ENCODE assay signal across 14 mouse cellular contexts in the genomic region with DNA sequence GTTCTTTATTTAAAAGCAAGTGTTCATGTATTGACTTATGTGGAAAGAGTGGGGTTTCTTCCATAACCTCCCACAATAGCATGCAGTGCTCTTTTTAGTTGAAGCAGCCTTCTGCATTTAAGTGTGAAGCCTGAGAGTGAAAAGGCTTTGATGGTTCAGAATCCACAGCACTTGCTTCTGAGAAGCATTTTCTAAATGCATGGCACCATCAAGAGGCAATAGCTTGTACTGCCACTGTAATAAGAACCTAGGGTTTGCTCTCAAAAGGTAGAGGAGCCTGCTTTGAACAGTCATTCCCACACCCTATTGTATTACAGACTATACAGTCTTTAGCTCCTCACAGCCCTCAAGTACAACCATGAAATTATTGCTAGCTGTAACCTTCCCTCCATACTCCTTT.
DNase-seq lines count a peak whose midpoint lies in the region; ATAC-seq and TF ChIP-seq lines count a peak whose summit lies in the region.
"Had no signal": no experiment of that assay in that cellular context is flagged by ENCODE, and none has a peak within 500 bp of the region (broad histone marks: within the 10 kb centered on the region; RNA-seq: fewer than 3 reads in every experiment).

No protein-coding gene starts in this region.

- H3K27me3 ChIP-seq in kidney, embryonic 14.5 days (ENCODE audit: control insufficient read depth, insufficient read depth, low read length): no peaks in the 10 kb centered on the region
- H3K27me3 ChIP-seq: hindbrain, embryonic 15.5 days; megakaryocyte, embryonic 14.5 days; neural tube, embryonic 15.5 days had no signal

- peak; percentile 58 for TF ChIP-seq CTCF in gastrocnemius, adult 2 months (IDR thresholded peaks at IDR 0.05)
- no peak for TF ChIP-seq CTCF in brain, embryonic 14.5 days (IDR thresholded peaks at IDR 0.05; ENCODE audit: borderline replicate concordance, extremely low read depth, insufficient read depth, insufficient read length)
- TF ChIP-seq CTCF in cortical plate, adult 2 months (IDR thresholded peaks at IDR 0.05; ENCODE audit: extremely low read depth, insufficient read depth, low read length): peak; percentile 35; the same call in 1 of the 2 replicates

- no peak overlapping the region for H3K9ac ChIP-seq in kidney, embryonic 14.5 days (ENCODE audit: low read depth, low read length)
- H3K9ac ChIP-seq: hindbrain, embryonic 15.5 days; lung, embryonic 14.5 days; neural tube, embryonic 15.5 days had no signal

- intact Hi-C loops in gastrocnemius, adult 2 months (cut with DNase I): loop anchor here (5.0 kb wide), 1 partner anchor 59 kb away; no protein-coding TSS in a partner anchor
- intact Hi-C loops in left cerebral cortex, postnatal 25 days (cut with DNase I): loop anchor here (2.0 to 10.0 kb wide), 2 partner anchors 60 to 132 kb away; no protein-coding TSS in a partner anchor

- no peak overlapping the region for H3K4me3 ChIP-seq in gastrocnemius, adult 2 months
- no peak overlapping the region for H3K4me3 ChIP-seq in cortical plate, adult 2 months (ENCODE audit: insufficient read depth, low read length)
- no peak overlapping the region for H3K4me3 ChIP-seq in kidney, embryonic 14.5 days (ENCODE audit: low read length)
- H3K4me3 ChIP-seq: erythroblast, embryonic 14.5 days; hindbrain, embryonic 15.5 days; megakaryocyte, embryonic 14.5 days; neural tube, embryonic 15.5 days had no signal

- no peak for TF ChIP-seq POLR2A in brain, embryonic 14.5 days (IDR thresholded peaks at IDR 0.05; ENCODE audit: borderline replicate concordance, extremely low read depth, insufficient read depth, insufficient read length, poor library complexity, severe bottlenecking)
- TF ChIP-seq POLR2A in cortical plate, adult 2 months (IDR thresholded peaks at IDR 0.05; ENCODE audit: extremely low read depth, insufficient read depth, low read length): no peak

- no peak overlapping the region for H3K4me2 ChIP-seq in kidney, embryonic 14.5 days (replicated peaks; ENCODE audit: low read depth, low read length)
- H3K4me2 ChIP-seq: hindbrain, embryonic 15.5 days; lung, embryonic 14.5 days; neural tube, embryonic 15.5 days had no signal

- H3K4me1 ChIP-seq in cortical plate, adult 2 months (ENCODE audit: control insufficient read depth, insufficient read depth, low read length): no peaks in the 10 kb centered on the region
- H3K4me1 ChIP-seq in kidney, embryonic 14.5 days (ENCODE audit: control insufficient read depth, insufficient read depth, low read length): no peaks in the 10 kb centered on the region
- H3K4me1 ChIP-seq: hindbrain, embryonic 15.5 days; megakaryocyte, embryonic 14.5 days; neural tube, embryonic 15.5 days had no signal

- H3K27ac ChIP-seq in gastrocnemius, adult 2 months: no peak overlapping the region
- no peak overlapping the region for H3K27ac ChIP-seq in cortical plate, adult 2 months (ENCODE audit: insufficient read depth, low read length)
- H3K27ac ChIP-seq in kidney, embryonic 14.5 days (ENCODE audit: low read depth, low read length): no peak overlapping the region
- H3K27ac ChIP-seq: hindbrain, embryonic 15.5 days; neural tube, embryonic 15.5 days had no signal

- ATAC-seq in kidney, embryonic 14.5 days (ENCODE audit: low FRiP score, low TSS enrichment): no peak

- H3K36me3 ChIP-seq in kidney, embryonic 14.5 days (ENCODE audit: control insufficient read depth, insufficient read depth, low read length): peaks cover 20% of the 10 kb centered on the region; the same call in 1 of the 2 replicates
- H3K36me3 ChIP-seq: hindbrain, embryonic 15.5 days; neural tube, embryonic 15.5 days had no signal

- no peak for DNase-seq in gastrocnemius, adult 2 months
- no peak for DNase-seq in gastrocnemius, postnatal 4 days (ENCODE audit: low spot score in 2 of 2)
- peak; percentile 26 to 68 for DNase-seq in left cerebral cortex, postnatal 25 days (ENCODE audit: low spot score in 2 of 2)
- no peak for DNase-seq in left cerebral cortex, adult 8-10 months (ENCODE audit: low spot score in 2 of 2)
- peak; percentile 20 for DNase-seq in brain, embryonic 14.5 days (ENCODE audit: low read depth)
- no peak for DNase-seq in c-Kit-positive CD71-positive TER-119-positive erythroid progenitor cells, embryonic 14.5 days (ENCODE audit: low spot score)
- DNase-seq: lung, embryonic 14.5 days; thymus, adult 2 months had no signal

- H3K9me3 ChIP-seq in kidney, embryonic 14.5 days (ENCODE audit: control insufficient read depth, low read length): no peaks in the 10 kb centered on the region
- H3K9me3 ChIP-seq: hindbrain, embryonic 15.5 days; megakaryocyte, embryonic 14.5 days; neural tube, embryonic 15.5 days had no signal

Comparison
In these comparisons a context has a peak if more than half of its experiments do, and no peak if none do; other contexts are left out.
1. DNase-seq: peak in left cerebral cortex, postnatal 25 days (2 of 2) and brain, embryonic 14.5 days (single experiment); none in gastrocnemius, adult 2 months (single experiment), gastrocnemius, postnatal 4 days (0 of 2), left cerebral cortex, adult 8-10 months (0 of 2) and c-Kit-positive CD71-positive TER-119-positive erythroid progenitor cells, embryonic 14.5 days (single experiment).